Mouse (Mus musculus) erythroblast, adult 5-6 weeks (primary cell): ENCODE results near the gene Rere. TPM values are rescaled to one million over a fixed set of nuclear protein-coding genes. Genes with fewer than 3 reads are reported as not detected.

Source experiments
- ATAC-seq: replicated peaks from 2 replicates; pipeline ENCODE4 v1.8.0; 2016; ENCODE audit warnings: moderate number of reproducible peaks, mild to moderate bottlenecking, moderate TSS enrichment, inconsistent platforms; ENCODE audit not compliant: poor library complexity, low FRiP score, severe bottlenecking
- total RNA-seq, 2 experiments: library from RNA; stranded (forward) in 1 of 2; stranded (reverse) in 1 of 2; fragments of 150-400 nt in 1 of 2; fragments of 200-764, 138-1000 nt in 1 of 2; gene quantifications; 2 replicates each; pipeline versions ENCODE4 v1.2.3 to v1.2.4; 2015 to 2017; ENCODE audit warnings: low replicate concordance in 2 of 2

The Rere gene
- 11.1 and 22.4 TPM in 2 replicates for total RNA-seq (2015; ENCODE audit: low replicate concordance)
- 9.5 and 10.9 TPM in 2 replicates for total RNA-seq (2017; ENCODE audit: low replicate concordance)

DNA sequence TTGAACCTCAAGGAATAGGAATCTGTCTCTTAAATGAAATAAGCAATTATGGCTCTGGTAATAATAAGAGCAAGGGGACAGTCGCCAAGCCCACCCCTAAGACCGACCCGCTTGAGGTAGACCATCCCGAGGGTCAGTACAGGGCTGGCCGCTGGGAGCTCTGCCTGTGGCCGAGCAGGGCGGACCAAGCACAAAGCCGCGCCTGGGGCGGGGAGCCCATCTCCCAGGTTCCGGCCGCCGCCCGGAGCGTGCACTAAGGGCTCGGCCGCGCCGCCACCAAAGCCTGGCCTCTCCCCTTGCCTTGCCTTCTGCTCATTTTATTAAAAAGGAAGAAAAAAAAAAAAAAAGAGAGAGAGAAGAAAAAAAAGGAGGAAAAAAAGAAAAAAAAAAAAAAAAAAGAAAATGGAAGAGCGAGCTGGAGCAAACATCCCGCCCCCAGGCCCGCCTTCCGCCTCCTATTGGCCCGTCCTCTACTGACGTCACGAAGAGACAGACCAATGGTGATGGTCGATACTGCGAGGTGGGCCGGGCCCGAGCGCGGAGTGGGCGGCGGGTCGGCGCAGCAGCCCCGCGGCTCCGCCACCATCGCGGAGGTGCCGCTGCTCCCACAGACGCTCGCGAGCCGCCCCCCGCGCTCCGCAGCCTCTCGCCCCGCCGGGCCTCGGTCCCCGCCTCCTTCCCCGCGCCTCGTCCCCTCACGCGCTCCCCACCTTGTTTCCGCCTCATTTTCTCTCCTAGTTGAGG lies at the start of gene Rere:
TSS of gene Rere (plus strand) at position 629 of the 744 bp plus-strand sequence.
- peak; percentile 99 for ATAC-seq

DNA sequence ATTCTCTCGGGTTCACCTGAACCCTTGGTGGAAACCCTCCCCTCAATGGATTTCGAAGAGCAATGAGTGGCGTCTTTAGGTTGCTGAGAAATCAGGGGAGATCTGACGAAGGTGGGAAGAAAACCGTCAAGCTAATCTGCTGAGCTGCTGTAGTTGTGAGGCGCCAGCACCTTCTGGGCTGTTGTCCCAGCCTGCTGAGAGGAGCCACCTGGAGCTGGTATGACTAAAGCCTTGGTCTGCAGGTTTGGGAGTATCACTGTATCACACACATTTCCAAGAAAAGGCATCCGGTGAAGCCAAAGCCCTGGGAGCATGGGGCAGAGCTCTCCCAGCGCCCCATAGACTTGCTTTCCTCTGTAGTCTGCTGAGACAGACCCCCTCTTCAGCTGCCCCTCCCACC lies 49.6 kb upstream of the Rere start:
- ATAC-seq = no peak

DNA sequence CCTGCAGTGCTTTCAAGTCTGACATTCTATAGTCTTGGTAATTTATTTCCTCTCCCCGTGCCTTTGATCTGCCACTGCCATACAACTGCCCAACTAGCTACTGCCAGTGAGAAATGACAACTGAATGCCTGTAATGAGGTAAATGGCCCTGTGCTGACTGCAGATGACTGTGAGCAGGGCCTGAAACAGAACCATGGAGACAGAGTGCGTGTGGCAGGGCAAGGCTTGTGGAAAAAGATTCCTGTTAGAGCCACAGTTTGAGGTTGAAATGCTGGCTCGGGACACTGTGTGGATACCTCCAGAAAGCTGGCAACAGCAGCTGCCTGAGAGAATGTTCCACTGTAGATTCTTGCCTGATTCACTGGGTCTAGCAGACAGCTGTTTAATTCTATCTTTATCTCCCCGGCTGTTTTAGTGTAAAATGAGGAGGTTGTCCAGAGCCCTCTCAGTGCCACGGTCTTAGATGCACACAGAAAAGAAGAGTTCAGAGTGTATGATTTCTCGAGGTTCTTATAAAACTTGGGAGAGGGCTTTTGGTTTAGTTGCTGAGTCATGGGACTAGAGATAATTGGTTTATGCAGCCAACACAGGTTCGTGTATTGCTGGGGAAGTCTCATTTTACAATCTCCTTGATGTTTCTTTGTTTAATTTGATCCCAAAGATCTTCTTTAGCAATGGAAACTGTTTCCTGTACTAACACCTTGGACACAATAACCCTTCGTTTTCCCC lies 46.7 kb upstream of the Rere start:
- ATAC-seq = no peak

DNA sequence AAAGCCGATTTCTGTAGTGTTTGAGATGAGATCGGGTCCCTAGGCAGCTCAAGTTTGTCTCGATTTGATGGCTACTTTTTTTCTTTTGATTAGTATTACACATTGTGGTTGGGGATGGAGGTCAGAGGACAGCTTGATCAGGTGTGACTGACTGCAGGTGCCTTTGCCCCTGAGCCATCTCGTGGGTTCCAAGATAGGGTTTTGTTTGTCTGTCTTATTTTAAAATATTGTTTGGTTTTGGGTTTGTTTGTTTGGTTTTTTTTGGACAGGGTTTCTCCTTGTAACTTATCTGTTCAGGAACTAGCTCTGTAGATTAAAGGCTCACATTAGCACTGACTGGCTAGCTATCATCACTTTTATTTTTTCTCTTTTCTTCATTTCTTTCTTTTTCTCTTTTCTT lies 45.9 kb upstream of the Rere start:
- no peak for ATAC-seq

DNA sequence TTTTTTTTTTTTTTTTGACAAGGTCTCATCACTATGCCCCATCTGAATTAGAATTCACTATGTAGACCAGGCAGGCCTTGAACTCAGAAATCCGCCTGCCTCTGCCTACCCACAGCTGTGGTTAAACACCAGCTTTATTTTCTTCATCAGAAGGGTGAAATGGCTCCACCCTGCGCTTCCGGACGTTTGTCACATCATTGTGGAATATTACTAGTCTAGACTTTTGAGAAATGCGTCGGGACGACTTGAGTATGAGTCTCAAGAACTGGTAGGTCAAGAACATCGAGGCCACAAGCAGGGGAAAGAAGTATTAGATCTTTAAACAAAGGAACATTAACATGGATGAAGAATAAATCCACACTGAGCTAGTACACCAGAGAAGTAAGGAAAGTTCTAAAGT lies 45.4 kb upstream of the Rere start:
- ATAC-seq = no peak

DNA sequence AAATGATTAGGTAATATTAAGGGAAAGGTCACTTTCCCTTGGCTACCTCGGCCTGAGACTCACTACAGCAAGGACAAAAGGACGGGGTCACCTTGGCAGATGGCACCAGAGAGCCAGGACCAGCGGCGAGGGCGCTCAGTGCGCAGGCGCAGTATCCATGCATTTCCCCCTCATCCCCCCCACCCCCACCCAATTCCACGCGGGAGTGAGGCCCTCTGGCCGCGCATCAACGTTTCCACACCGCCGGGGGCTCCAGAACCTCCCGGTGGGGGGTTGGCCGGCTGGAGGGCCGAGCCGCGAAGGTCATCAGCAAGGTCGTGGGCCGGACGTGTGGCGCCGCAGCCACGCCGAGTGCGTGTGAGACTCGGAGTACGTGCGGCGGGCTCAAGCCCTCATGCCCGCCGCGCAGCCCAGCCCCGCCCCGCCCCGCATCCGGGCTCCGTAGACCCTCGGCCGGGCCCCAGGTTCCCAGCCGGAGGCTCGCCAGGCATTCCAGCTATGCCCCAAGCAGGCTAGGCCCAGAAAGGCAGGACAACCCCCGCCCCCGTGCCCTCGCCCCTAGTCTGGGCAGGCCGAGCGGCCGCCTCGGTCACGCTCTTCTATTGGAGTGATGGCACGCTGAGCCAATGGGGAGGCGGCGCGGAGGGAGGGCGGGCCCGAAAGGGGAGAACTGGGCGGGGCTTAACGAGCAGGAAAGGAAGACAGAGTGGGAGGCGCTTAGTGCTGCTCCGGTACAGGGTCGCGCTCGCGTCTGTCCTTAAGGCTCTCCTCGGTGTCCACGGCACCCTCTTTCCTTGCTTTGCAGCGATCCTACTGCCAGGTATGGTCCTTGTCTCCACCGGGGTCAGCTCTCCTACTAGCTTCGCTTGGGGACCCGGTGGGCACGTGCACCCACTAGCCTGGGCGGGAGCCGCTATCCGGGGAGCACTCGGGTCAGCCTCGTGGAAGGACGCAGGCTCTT lies 44.6 kb upstream of the Rere start, which contains the start of gene Eno1:
TSS of gene Eno1 (plus strand) at position 201 of the 961 bp plus-strand sequence.
- peak; percentile 93 for ATAC-seq

DNA sequence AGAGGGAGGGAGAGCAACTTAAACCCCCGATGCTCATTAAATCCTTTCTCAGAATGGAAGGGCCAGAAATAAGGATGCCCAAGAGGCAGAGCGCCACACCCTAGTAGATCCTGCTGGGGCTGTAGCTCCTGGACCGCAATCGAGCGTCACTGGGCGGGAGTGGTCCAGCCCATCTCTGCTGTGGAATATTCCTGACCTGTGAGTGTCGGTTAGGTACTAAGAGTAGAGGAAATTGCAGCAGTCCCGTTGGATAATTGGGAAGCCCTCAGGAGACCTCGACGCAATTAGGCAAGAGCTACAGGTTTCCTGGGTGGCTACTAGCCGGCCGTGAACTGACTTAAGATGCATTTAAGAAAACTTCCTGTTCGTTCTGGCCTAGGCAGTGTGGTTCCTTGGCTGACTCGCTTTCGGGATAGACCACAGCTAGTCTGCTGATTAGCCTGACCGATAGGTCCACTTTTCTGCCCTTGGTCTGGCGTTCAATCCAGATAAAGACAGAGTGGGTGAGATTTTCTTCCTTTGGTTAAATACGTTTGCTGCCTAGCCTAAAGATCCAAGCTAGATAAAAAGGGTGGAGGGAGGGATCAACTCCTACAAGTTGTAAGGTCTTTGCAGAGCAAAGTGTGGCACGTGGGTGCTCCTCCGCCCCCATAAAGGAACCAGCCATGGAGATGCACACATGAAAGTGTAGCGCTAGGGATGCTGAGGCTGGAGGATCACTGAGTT lies 43.6 kb upstream of the Rere start:
- ATAC-seq = peak; percentile 43

DNA sequence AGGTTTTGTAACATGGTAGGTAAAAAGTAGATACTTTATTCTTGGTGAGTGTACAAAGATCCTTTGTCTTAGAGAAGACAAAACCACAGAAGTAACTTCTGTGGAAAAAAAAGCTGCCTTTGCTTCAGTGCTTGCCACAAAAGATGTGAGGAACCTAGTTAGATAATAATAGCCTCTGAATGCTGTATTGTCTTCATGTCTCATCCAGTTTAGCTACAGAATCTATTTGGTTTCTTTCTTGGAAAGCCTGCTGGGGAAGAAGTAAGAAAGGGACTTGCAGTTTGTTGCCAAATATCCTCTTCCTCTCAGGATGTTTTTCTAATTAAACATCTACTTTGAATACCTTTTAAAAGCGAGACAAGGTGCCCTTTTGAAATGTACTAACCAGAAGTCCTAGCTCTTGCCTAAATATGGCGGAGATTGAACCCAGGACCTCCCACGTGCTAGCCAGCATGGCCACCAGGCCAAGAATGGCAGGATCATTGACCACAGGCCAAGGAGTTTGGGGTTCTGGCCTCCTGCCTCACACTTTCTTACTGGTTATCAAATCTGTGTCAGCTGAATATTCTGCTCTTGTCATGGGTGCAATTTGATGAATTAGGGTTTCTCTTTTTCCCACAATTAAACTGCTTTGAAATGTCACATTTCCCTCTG lies 42.9 kb upstream of the Rere start:
- no peak for ATAC-seq

DNA sequence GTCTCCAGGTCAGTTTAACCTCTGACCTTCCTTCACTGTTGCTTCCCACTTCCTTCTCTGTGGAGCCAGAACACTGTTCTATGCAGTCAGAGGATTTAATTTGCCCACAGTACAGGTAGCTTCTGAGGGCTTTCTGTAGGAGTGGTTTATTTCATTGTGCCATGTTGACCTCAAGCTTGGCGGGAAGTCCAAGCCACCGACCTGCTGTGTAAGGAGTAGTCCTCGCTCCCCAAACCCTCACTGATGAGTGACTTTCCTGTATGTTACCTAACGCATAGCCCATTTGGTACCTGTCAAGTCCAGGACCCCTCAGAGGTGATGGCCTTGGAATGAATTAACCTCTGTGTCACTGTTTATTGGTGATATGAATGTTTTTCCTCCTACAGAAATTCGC lies 42.4 kb upstream of the Rere start:
- no peak for ATAC-seq

DNA sequence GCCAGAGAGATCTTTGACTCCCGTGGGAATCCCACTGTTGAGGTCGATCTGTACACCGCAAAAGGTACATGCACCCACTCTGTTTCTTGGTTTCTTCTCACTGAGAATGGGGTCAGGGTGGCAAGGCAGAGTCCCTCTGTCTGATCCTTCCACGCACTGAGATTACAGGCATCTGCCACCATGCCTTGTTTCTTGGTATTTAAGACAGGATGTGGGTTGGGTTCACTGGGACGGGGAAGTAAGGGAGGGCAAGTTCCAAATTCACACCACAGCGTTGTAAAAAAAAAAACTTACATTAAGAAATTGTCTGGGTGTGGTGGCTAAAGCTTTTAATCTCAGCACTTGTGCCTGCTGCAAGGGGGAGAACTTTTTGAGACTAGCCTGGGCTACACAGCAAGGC lies 41.9 kb upstream of the Rere start:
- no peak for ATAC-seq

DNA sequence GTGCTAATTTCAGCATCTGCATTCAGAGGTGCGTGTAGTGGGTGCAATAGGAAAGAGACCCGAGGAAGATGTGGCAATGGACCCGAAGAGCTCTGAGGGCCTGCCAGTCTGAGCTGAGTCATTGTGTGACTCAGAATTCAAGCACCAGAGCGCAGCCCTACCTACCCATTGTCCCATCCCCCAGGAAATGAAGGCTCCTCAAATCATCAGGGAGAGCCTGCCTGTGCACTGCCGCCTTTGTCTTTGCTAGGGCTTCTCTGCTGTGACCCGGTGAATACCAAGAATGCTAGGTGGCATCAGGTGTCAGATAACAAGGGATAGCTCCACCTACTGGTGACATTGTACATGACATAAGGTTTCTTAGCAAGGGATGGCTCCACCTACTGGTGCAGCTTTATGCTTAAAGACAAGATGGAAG lies 41.5 kb upstream of the Rere start:
- peak; percentile 81 for ATAC-seq

DNA sequence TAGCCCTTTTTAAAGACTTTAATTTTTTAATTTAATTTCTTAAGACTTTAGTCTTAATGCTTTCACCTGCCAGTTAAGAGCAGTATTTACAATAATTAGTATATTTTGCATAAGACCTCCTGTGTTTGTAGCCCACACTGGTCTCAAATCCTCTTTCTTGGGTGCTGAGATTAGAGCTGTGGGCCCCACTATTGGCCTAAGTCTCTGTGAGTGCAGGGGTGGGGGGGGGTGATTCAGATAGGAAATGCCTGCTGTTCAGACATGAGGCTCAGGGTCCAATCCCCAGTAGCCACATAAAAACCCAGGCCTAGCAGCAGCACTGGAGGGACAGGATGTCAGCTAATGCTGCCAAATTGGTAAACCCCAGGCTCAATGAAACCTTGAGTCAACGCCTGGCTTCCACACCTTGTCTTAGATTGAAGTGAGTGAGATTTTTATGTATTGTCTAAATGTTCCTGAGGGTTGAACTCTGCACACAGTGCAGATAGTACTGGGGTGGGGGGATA lies 41.0 kb upstream of the Rere start:
- no peak for ATAC-seq

DNA sequence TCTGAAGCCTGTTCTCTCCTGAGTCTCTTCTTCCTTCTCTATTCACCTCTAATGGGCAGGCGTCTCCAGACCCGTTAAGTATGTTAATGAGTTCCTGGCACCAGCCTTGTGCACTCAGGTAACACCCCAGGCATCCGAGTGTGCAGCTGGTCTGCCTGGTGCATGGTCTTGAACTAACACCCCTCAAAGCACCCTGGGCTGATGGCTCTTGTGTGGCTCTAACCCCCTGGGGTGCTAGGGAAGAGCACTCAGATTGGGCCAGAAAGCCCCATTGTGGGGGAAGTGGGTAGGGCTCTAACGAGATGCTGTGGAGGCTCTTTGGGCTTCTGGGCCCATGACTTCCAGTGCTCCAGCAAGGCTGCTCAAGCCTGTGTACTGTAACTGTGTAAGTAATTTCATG lies 39.7 kb upstream of the Rere start:
- ATAC-seq = no peak

DNA sequence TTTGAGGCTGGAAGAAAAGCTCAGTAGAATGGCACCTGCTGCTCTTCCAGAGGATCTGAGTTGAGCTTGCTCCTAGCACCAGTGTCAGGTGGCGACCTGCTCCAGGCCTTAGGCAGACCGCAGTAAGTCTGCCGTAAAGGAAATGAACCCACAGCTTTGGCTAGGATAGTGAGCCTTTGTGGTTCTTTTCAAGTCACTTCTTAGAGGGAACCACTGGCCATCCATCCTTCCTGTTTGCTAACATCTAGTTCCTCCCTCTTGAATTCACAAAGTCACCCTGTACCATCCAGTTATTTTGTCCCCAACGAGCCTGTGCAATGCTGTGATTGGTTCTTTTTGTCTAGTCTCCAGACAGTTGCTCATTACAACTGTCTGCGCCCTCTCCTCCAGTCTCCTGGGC lies 38.7 kb upstream of the Rere start:
- ATAC-seq = no peak

DNA sequence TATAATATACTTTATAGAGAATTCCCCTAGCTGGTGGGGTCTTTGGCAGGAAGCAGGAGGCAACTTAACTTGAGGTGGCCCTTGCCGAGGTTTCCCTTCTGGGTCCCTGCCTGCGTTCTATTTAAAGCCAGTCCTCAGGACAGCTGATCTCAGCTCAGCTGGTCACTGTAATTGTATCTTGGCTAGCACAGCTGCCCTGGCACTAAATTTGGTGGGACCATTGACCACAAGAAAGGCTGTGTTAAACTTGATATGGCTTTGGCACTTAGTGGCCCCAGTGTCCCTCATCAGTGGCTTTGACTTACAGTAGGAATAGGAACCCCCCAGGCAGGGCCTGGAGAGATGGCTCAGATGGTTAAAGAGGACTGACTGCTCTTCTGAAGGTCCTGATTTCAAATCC lies 35.6 kb upstream of the Rere start:
- no peak for ATAC-seq

DNA sequence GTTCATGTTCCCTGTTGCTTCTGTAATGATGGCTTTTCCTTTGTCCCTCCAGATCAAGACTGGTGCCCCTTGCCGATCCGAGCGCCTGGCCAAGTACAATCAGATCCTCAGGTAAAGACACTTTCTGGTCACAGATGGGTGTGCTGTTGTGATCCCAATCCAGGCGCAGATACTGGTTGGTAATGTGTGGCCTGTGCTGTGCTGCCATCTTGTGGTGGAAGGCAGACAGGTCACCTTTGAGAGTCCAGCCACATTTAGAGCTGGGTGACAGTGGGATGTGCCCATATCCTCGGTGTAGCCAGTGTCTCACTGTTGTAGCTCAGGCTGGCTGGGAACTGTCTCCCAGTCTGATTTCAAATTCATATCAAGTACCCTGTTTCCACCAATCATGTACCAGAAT lies 33.4 kb upstream of the Rere start:
- ATAC-seq = peak; percentile 86

DNA sequence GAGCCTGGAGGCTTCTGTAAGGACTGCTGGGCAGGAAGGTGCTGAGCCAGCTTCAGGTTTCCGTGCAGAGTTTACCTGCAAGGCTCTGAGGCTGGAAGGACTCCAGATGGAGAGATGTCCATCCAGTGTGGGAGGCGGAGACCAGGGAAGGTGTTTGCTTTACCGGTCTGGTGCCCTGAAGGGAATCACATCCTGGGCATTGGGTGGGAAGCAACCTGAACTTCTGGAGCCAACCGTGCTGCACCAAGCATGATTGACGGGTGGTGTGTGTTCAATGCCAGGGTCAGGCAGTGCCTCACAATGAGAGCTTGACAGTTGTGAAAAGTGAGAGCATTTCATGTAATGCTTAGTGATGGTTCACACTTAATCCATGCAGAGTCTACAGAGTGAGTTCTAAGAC lies 32.5 kb upstream of the Rere start:
- ATAC-seq = no peak

DNA sequence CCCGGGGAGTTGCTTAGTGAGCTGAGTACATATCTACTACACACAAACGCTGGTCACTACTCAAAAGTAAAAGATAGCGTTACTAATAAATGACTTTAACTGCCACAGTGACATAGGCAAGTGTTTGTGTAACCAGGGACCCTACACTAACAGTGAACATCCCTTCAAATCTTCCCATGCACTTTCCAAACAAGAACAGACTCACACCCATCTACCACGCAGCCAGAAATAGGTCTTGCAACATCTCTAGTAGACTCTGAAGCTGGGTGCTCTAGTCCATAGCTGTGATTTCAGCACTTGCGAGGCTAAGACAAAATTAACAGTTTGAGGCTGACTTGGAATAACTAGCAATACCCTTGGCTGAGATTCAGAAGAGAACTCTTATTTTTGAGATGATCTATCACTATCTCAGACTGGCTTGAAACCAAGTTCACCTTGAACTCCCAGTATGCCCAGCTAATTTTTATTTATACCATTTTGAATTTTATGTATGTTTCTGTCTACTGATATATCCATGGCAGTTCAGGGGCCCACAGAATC lies 31.6 kb upstream of the Rere start:
- ATAC-seq = no peak
